Mouse (Mus musculus): ENCODE data around the gene Ecm2.

Ecm2 gene

DNA sequence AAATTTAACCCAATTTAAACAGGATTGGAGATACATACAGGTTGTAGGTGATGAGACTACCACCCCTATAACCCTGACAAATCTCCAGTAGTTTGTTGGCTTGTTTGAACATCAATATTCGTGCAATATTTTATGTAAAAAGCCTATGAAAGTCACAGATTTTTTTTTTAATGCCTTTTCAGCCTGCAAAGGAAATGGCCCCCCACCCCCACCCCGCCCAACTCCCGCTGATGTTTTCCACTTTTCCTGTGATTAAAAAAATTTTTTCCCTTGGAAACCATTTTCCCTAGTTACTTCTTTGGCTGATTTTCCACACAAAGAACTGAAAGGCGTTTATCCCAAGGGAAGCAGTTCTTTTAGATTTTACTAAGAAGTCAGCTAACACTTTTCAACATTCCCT, at the start of gene Ecm2:
Gene Ecm2, plus strand, starts transcription at position 301 of the 400 bp plus-strand sequence.
- no peak for DNase-seq (ENCODE audit: low read depth)

GRCm38 (mm10) chr13:49460276-49460675, 44.3 kb upstream of the Ecm2 start:
- no peak for DNase-seq (ENCODE audit: low read depth)

DNA sequence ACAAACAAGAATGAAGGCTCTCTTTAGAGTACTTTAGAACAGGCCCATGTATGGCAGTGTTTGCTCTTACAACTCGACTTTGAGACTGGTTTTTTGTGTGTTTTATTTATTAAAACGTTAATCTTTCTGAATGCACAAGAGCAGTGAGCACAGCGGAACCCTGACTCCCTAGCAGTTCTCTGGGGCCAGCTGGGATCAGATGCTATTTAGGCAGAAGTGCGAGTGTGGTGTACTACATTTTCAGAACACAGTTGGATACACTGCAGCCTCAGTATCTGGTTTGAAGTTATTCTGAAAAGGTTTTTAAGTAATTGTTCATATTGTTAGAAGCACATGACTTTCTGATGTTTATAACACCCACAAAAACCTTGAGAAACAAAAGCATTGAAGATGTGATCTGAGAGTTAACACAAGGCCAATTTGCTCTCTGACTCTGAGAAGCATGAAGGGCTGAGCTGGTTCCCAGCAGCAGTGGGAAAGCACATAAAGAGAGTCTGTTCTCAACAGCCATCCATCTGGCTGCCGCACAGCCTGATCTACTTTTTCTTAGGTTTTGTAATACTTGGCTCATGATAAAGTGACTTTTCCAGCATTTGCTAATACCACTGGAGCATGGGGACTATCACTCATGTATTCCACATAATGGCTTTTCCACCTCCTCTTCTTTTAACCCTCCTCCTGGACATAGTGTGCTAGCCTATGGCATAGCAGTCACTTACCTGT, 43.8 kb upstream of the Ecm2 start:
- no peak for DNase-seq (ENCODE audit: low read depth)

- no peak for DNase-seq (ENCODE audit: low read depth)
These were observed 43.0 kb upstream of the Ecm2 start for GRCm38 (mm10) chr13:49461458-49462132.

GRCm38 (mm10) chr13:49462921-49463320, 41.7 kb upstream of the Ecm2 start:
- DNase-seq (ENCODE audit: low read depth) = no peak

GRCm38 (mm10) chr13:49465875-49466274, 38.7 kb upstream of the Ecm2 start:
- DNase-seq (ENCODE audit: low read depth) = no peak

- no peak for DNase-seq (ENCODE audit: low read depth)
These were observed 38.1 kb upstream of the Ecm2 start for GRCm38 (mm10) chr13:49466393-49467075.

DNA sequence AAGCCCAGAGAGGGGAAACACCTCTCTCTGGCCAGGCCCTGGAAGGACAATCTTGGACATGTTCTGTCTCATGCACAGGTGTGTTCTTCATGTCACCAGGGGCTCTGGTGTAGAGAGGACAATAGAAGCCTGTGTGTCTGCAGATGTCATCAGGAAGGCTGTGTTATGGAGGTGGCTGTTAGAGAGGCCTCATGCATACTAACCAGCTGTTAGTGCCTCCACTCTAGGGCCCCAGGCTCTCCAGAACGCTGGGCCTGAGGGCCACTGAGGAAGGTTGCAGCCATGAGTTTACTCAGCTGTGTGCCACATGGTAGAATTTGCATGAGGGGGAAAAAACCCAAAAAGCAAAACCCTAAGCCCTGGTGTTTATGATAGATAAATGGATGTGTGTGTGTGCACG, 37.0 kb upstream of the Ecm2 start:
- DNase-seq (ENCODE audit: low read depth) = no peak

- DNase-seq (ENCODE audit: low read depth) = no peak
These were observed 35.6 kb upstream of the Ecm2 start for GRCm38 (mm10) chr13:49469002-49469401.

GRCm38 (mm10) chr13:49470319-49470718, 34.3 kb upstream of the Ecm2 start:
- no peak for DNase-seq (ENCODE audit: low read depth)

GRCm38 (mm10) chr13:49470806-49471205, 33.8 kb upstream of the Ecm2 start:
- no peak for DNase-seq (ENCODE audit: low read depth)

DNA sequence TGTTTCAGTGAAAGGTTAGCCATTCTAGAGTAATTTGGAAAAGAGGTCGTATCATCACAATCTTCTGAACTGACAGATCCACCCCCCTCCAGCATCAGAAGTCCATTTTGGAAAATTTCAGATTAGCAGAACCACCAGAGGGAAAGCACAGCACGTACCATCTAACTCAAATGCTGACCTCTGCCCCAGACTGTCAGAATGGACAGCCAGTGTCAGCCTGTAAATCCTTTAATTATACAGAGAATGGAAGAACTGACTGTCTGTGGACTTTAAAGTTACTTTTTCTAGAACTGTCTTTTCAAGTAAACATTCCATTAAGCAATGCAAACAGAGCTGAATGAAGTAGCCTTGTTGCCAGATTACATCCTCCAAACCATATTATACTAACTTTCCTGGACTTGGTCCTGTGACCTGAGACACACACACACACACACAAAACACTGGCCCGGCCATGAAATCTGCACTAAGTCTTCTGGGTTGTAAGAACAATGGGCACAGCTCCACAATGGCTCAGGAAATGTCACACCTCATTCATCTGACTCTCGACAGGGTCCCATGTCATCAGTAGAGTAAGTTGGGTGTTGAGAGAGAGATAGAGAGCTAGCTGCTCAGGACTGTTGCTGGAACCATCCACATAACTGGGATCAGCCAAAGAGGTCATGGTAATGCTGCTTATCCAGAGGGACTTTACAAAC, 32.5 kb upstream of the Ecm2 start:
- no peak for DNase-seq (ENCODE audit: low read depth)

DNA sequence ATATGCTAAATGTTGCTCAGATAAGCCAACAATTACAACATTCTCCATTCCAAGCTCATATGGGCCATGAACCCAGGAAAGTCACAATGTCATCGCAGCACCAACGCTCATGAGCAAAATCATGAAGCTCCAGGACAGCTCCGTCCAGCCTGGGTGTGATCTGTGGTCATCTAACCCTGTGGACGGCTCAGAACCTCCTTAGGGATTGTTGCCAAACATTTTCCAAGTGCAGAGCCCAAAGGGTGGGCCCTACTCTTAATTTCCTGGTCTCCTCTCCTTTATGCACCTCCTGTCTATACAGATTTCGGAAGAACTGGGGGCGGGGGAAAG, 32.0 kb upstream of the Ecm2 start:
- DNase-seq (ENCODE audit: low read depth) = no peak

DNA sequence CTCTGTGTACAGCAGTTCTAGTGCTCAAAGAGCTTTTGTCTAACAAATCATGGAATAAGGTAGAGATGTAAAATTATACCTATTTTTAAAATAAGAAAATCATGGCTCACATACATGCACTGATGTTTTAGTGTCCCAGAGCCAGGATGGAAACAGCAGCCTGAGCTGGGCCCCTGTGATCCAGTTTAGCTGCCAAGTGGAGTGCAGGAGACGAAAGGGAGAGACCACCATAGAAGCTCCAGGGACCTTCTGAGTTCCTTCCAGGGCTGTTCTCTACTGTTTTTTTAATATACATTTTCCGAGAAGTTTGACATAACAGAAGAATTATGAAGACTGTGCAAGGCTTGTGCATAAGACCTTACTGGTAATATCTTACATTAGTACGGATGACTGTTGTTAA, 26.7 kb upstream of the Ecm2 start:
- DNase-seq (ENCODE audit: low read depth) = no peak

GRCm38 (mm10) chr13:49478851-49479374, 25.7 kb upstream of the Ecm2 start:
- DNase-seq (ENCODE audit: low read depth) = no peak

DNA sequence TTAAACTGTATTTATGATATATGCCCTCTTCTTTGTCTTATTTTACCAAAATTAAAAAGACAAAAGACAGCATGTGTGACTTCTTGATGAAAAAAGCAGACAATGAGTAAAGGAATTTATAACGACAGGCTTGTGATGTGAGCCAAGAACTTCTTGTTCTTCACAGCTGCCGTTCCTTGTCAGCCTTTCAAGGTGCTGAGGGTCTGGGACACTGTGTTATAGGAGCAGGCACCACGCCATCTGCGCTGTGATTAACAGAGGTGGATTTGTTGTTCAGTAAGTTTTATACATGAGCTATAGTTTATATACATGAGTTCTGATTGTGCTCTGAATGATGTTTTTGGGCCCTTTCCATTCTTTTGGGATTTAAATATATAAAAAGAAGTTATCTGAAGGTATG, 25.2 kb upstream of the Ecm2 start:
- no peak for DNase-seq (ENCODE audit: low read depth)

DNA sequence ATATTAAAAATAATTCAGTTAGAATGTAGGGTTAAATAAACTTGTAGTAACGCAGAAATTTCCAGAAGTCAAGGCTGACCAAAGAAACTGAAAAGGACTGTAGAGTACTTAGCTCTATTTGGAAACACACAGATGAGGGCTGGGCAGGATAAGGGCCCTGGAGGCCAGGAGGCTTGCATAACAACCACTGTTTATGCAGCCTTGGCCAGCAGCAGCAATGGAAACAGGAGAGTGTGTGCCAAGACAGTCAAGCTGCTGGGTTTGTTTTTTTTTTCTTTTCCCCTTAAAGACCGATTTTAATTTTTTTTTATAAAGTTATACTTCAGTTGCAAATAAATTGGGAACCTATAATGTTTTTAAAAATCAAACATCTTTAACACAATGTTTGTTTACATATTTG, 24.6 kb upstream of the Ecm2 start:
- DNase-seq (ENCODE audit: low read depth) = no peak

GRCm38 (mm10) chr13:49480551-49480950, 24.1 kb upstream of the Ecm2 start:
- DNase-seq (ENCODE audit: low read depth) = no peak

GRCm38 (mm10) chr13:49485388-49485787, 19.2 kb upstream of the Ecm2 start:
- no peak for DNase-seq (ENCODE audit: low read depth)

DNA sequence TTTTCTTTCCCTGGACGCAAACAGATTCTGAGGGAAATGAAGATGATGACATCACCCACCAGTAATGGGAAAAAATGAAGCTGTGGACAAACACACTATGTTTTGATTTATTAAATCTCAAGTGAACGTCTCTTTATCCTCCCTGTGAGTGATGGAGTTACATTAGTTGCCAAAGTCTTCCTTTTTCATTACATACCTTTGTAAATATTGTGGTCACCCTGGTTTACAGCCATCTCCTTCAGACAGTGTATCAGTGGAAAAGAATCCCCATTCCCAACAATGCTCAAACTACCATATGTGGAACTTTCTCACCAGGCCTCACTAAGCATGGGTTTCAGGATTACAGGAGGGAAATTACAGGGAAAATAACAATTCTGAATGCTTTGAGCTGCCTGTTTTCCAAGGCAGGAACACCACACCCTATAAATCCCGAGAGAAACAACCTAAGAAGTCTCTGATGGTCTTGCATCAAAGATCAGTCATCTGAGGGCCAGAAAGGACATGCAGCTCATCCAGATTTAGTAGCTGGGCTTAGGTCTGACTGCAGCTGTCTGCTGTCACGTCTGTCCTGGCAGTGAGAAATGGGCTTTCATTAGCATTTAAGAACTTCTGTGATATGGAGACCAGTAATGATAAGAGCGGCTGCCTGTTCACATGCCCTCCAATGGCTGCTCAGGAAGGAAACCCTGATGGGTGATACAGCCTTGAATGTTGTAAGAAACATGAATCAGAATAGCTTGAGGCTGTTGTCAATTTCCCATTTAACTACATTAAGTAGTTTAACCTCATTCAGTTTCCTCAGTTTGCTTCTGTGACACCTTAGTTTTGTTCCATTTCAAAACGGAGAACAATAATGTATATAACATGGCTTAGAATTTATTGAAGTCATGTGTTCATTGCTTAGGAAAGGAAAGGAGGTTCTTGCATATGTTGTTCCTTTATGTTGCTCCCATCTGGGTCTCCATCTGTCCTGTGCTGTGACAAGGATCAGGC, 11.9 kb upstream of the Ecm2 start, which contains the start of gene Tes3-ps:
Gene Tes3-ps, plus strand, starts transcription at position 943 of the 993 bp plus-strand sequence.
- no peak for DNase-seq (ENCODE audit: low read depth)

DNA sequence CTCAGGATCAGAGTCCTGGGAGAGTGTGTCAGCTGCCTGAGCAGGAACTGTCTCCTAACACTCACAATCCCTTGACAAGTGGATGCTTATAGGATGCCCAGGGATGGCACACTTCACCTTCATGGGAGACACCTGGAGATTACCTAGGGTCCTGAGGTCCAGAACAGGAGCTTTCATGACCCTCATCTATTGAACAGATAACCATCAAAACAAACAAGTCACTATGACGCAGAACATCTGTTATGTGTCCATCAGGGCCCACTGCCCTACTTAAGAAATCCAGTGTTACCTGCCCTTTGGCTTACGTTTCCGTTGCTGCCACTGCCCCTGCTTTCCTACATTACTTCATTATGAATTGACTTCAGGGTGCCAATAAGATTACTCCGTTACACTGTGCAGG, 1.2 kb downstream of the Ecm2 start:
- DNase-seq (ENCODE audit: low read depth) = no peak

Measured in c-Kit-positive CD71-negative TER-119-negative erythroid progenitor cells, embryonic 14.5 days (primary cell).